Comparison of ENCODE assay signal across 8 mouse cellular contexts in the genomic region with DNA sequence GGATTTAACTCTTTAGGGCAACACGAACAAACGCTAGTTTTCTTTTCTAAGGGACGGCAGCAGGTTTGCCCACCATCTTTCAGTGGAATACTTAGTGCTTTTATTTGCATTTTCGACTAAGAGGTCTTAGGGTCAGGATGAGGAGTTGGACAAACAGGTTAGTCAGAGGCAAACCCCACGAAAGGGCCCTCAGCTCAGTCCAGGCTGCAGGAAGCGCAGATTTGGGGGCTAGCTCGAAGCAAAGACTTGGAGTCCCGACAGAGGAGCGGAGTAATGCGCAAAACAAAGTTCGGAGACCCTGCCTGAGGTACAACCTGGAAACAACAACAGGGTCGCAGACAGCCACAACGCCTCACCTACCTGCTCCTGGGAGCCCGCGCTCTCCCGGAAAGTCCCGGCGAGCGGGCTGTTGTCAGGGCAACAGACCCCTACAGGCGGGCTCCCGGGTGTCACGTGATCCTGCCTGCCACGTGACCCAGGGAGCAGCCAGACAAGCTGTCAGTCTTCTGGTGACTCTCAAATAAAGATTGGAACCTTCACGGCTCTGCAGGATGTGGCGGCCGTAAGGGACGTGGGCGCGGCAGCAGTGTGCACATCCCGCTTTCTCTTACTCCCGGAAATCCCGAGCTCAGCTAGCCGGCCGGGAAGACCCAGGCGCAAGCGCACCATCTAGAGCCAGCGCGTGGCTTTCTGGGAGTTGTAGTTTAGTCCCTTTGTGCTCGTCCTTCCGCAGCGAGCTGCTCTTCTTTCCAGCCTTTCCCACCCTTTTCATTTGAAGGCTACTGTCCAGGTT. TPM values are rescaled to one million over a fixed set of nuclear protein-coding genes. Genes with fewer than 3 reads are reported as not detected.
DNase-seq lines count a peak whose midpoint lies in the region; ATAC-seq and TF ChIP-seq lines count a peak whose summit lies in the region.

A gene (minus strand): TSS at position 634 of the 793 bp plus-strand sequence.

- no peak for TF ChIP-seq CTCF in bone marrow macrophage, adult 2 months (IDR thresholded peaks at IDR 0.05; ENCODE audit: low read depth, low read length)
- TF ChIP-seq CTCF in embryonic fibroblast, embryonic 13.5 days (IDR thresholded peaks at IDR 0.05; ENCODE audit: borderline replicate concordance, insufficient read depth, low read length), result no peak

- peaks cover 3% of the 10 kb centered on the region; the same call in 1 of the 2 replicates for H3K9me3 ChIP-seq in kidney, embryonic 14.5 days (ENCODE audit: control insufficient read depth, low read length)
- no peaks in the 10 kb centered on the region for H3K9me3 ChIP-seq in limb, embryonic 15.5 days

- DNase-seq in A20 (ENCODE audit: low read depth, low spot score), result peak; percentile 96
- DNase-seq in heart, adult 9 months (ENCODE audit: low spot score in 2 of 2), result peak; percentile 89 to 92
- peak; percentile 42 to 73 for DNase-seq in monocyte, adult 2 months (ENCODE audit: low read depth in 1 of 2, low spot score in 2 of 2)
- peak; percentile 83 for DNase-seq in spleen, postnatal 36 days (ENCODE audit: low spot score in 2 of 2)

- H3K27me3 ChIP-seq in kidney, embryonic 14.5 days (ENCODE audit: control insufficient read depth, insufficient read depth, low read length), result no peaks in the 10 kb centered on the region
- no peaks in the 10 kb centered on the region for H3K27me3 ChIP-seq in limb, embryonic 15.5 days

- under 1% methylated on average over 41 of the region's 41 CpGs for WGBS in kidney, embryonic 14.5 days
- under 1% methylated on average over 41 of the region's 41 CpGs for WGBS in limb, embryonic 15.5 days

- H3K4me2 ChIP-seq in kidney, embryonic 14.5 days (replicated peaks; ENCODE audit: low read depth, low read length), result peak within 1 kb of the TSS; percentile 71
- H3K4me2 ChIP-seq in limb, embryonic 15.5 days, result peak within 1 kb of the TSS; percentile 71

- peaks cover 4% of the 10 kb centered on the region for H3K4me1 ChIP-seq in bone marrow macrophage, adult 2 months (ENCODE audit: control insufficient read depth, insufficient read depth, low read length)
- H3K4me1 ChIP-seq in embryonic fibroblast, embryonic 13.5 days (ENCODE audit: control insufficient read depth, insufficient read depth, low read length), result no peaks in the 10 kb centered on the region
- H3K4me1 ChIP-seq in kidney, embryonic 14.5 days (ENCODE audit: control insufficient read depth, insufficient read depth, low read length), result no peaks in the 10 kb centered on the region
- H3K4me1 ChIP-seq in limb, embryonic 15.5 days, result peaks cover 4% of the 10 kb centered on the region; the same call in 1 of the 2 replicates

- ATAC-seq in kidney, embryonic 14.5 days (ENCODE audit: low FRiP score, low TSS enrichment), result peak; percentile 98
- peak; percentile 98 for ATAC-seq in limb, embryonic 15.5 days (ENCODE audit: insufficient number of reproducible peaks, low FRiP score, low TSS enrichment, low read depth)

- H3K4me3 ChIP-seq in bone marrow macrophage, adult 2 months (ENCODE audit: insufficient read depth, low read length), result peak within 1 kb of the TSS; percentile 87
- peak within 1 kb of the TSS; percentile 89 for H3K4me3 ChIP-seq in embryonic fibroblast, embryonic 13.5 days (ENCODE audit: insufficient read depth, low read length)
- H3K4me3 ChIP-seq in kidney, embryonic 14.5 days (ENCODE audit: low read length), result peak within 1 kb of the TSS; percentile 63
- H3K4me3 ChIP-seq in limb, embryonic 15.5 days, result peak within 1 kb of the TSS; percentile 69

- peak within 1 kb of the TSS; percentile 61 for H3K9ac ChIP-seq in kidney, embryonic 14.5 days (ENCODE audit: low read depth, low read length)
- H3K9ac ChIP-seq in limb, embryonic 15.5 days, result peak within 1 kb of the TSS; percentile 45

- H3K36me3 ChIP-seq in kidney, embryonic 14.5 days (ENCODE audit: control insufficient read depth, insufficient read depth, low read length), result no peaks in the 10 kb centered on the region
- no peaks in the 10 kb centered on the region for H3K36me3 ChIP-seq in limb, embryonic 15.5 days

- peak within 1 kb of the TSS; percentile 67 for H3K27ac ChIP-seq in bone marrow macrophage, adult 2 months (ENCODE audit: insufficient read depth, low read depth, low read length)
- peak within 1 kb of the TSS; percentile 75 for H3K27ac ChIP-seq in embryonic fibroblast, embryonic 13.5 days (ENCODE audit: insufficient read depth, low read length)
- peak within 1 kb of the TSS; percentile 18; the same call in 1 of the 2 replicates for H3K27ac ChIP-seq in kidney, embryonic 14.5 days (ENCODE audit: low read depth, low read length)
- H3K27ac ChIP-seq in limb, embryonic 15.5 days, result peak within 1 kb of the TSS; percentile 81

- TF ChIP-seq POLR2A in bone marrow macrophage, adult 2 months (IDR thresholded peaks at IDR 0.05; ENCODE audit: borderline replicate concordance, low read depth, low read length), result no peak
- peak; percentile 65; the same call in 1 of the 2 replicates for TF ChIP-seq POLR2A in embryonic fibroblast, embryonic 13.5 days (IDR thresholded peaks at IDR 0.05; ENCODE audit: low read depth, low read length)

RNA-seq across cellular contexts. Expression of the gene that starts here (rescaled TPM):
- 8.9 and 10.9 TPM in 2 replicates for polyA plus RNA-seq in bone marrow macrophage, adult 2 months (2012; ENCODE audit: insufficient read depth, insufficient read length, missing spikeins)
- 9.6 and 13.9 TPM in 2 replicates for polyA plus RNA-seq in embryonic fibroblast, embryonic 13.5 days (2011; ENCODE audit: insufficient read length, low read depth, missing spikeins)
- 5.9 and 9.9 TPM in 2 replicates for polyA plus RNA-seq in kidney, embryonic 14.5 days (2014; fragmentation: Nextera tagmentation; extraction: Ambion mirVana)
- polyA plus RNA-seq in limb, embryonic 15.5 days (2015; fragmentation: Nextera tagmentation; extraction: Ambion mirVana), result 5.1 and 5.3 TPM in 2 replicates

Comparison
In these comparisons a context has a peak if more than half of its experiments do, and no peak if none do; other contexts are left out.
1. Peak in every context shown above with its lines: DNase-seq, ATAC-seq, H3K4me3 ChIP-seq and H3K27ac ChIP-seq.
2. H3K27ac ChIP-seq: peak in every context shown above with its lines; median percentile 81 in limb, embryonic 15.5 days; 75 in embryonic fibroblast, embryonic 13.5 days; 67 in bone marrow macrophage, adult 2 months; 18 in kidney, embryonic 14.5 days.